Mouse (Mus musculus): Measurements from ENCODE around the gene Naaladl2.

The Naaladl2 gene

GRCm38 (mm10) chr3:23928097-23928496, 1216.0 kb downstream of the Naaladl2 start:
- DNase-seq = no peak

GRCm38 (mm10) chr3:23907682-23908081, 1236.4 kb downstream of the Naaladl2 start:
- no peak for DNase-seq

GRCm38 (mm10) chr3:23865688-23866087, 1278.4 kb downstream of the Naaladl2 start:
- no peak for DNase-seq

- DNase-seq = no peak
These were observed 1286.8 kb downstream of the Naaladl2 start for GRCm38 (mm10) chr3:23857275-23857674.

GRCm38 (mm10) chr3:23817585-23817984, 1326.5 kb downstream of the Naaladl2 start:
- DNase-seq = no peak

GRCm38 (mm10) chr3:23758746-23759145, 1385.3 kb downstream of the Naaladl2 start:
- DNase-seq = no peak
